Mouse (Mus musculus) stomach, embryonic 14.5 days (tissue): Measurements from ENCODE around the gene Foxo1. TPM values are rescaled to one million over a fixed set of nuclear protein-coding genes. Genes with fewer than 3 reads are reported as not detected.

ENCODE experiments used
- ATAC-seq: fragments of 200-750 bp; cut with Nextera tagmentation; 2 replicates; pipeline ENCODE4 v1.8.0; 2017; ENCODE audit warnings: low read depth, moderate TSS enrichment; ENCODE audit not compliant: insufficient number of reproducible peaks, insufficient read depth, low FRiP score
- H3K27ac ChIP-seq: fragments of 300-500 bp; sonication (generic); 2 replicates; pipeline ENCODE4 v1.5.1; 2014; ENCODE audit warnings: mild to moderate bottlenecking, low read length, moderate library complexity, mixed read lengths
- H3K27me3 ChIP-seq: fragments of 300-500 bp; sonication (generic); 2 replicates; pipeline ENCODE4 v1.6.1; 2014; ENCODE audit warnings: low read length, control low read depth, mixed read lengths; ENCODE audit not compliant: control insufficient read depth, insufficient read depth
- H3K36me3 ChIP-seq: fragments of 300-500 bp; sonication (generic); 2 replicates; pipeline ENCODE4 v1.6.1; 2014; ENCODE audit warnings: mild to moderate bottlenecking, control low read depth, low read length, moderate library complexity, mixed read lengths; ENCODE audit not compliant: control insufficient read depth, insufficient read depth
- H3K4me1 ChIP-seq: fragments of 300-500 bp; sonication (generic); 2 replicates; pipeline ENCODE4 v1.6.1; 2014; ENCODE audit warnings: low read length, control low read depth, mixed read lengths; ENCODE audit not compliant: control insufficient read depth, insufficient read depth
- H3K4me2 ChIP-seq: fragments of 300-500 bp; sonication (generic); replicated peaks from 2 replicates; pipeline ENCODE4 v1.6.1; 2014; ENCODE audit warnings: low read depth, low read length, control low read depth
- H3K4me3 ChIP-seq: fragments of 300-500 bp; sonication (generic); 2 replicates; pipeline ENCODE4 v1.5.1; 2014; ENCODE audit warnings: low read depth, low read length, control low read depth
- H3K9ac ChIP-seq: fragments of 300-500 bp; sonication (generic); replicated peaks from 2 replicates; pipeline ENCODE4 v1.6.1; 2014; ENCODE audit warnings: low read depth, mild to moderate bottlenecking, control low read depth, low read length, moderate library complexity, mixed read lengths
- H3K9me3 ChIP-seq: fragments of 300-500 bp; sonication (generic); 2 replicates; pipeline ENCODE4 v1.6.1; 2016; ENCODE audit warnings: low read depth, low read length, control low read depth; ENCODE audit not compliant: control insufficient read depth
- WGBS: fragments of 180-500 bp; shearing (Covaris S2); extraction: QIAGEN DNeasy Blood & Tissue Kit; methylation state at CpG from one replicate; pipeline ENCODE4 v1.1.7; 2014; 5-methylcytosine and 5-hydroxymethylcytosine counted together
- polyA plus RNA-seq: library from polyadenylated mRNA; unstranded; fragments of >200 nt; fragmentation: Nextera tagmentation; extraction: Ambion mirVana; gene quantifications from 2 replicates; pipeline ENCODE4 v1.2.1, GENCODE M21; 2014

Gene Foxo1
- polyA plus RNA-seq, 1 experiment from 2014 or later: 8.6 TPM

DNA sequence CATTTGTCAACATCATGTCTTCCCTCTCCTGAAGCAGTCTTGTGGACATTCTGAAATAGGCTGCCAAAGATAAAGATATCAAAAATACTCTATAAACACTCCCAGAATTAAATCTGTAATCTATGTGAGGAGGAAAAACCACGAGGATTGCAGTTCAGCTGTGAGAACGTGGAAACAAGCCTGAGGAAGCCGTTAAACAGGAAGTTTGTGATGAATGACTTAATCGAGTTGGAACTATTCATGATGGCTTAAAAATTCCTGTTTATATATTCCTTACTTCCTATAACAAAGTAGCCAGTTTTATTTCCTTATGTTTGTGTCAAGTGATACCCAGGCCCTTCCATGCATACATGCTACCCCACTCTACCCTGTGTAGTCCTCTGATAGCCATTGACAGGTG, 70.6 kb downstream of the Foxo1 start:
- no peak overlapping the region for H3K9ac ChIP-seq
- 31% methylated on average over 4 of the region's 4 CpGs for WGBS
- 0 out of 2 replicates have a peak overlapping the region, but pooled peaks have one; percentile 22 for H3K27ac ChIP-seq
- no peak overlapping the region for H3K4me3 ChIP-seq
- H3K36me3 ChIP-seq: no peaks in the 10 kb centered on the region
- no peak for ATAC-seq
- no peak overlapping the region for H3K4me2 ChIP-seq
- H3K27me3 ChIP-seq: no peaks in the 10 kb centered on the region
- no peaks in the 10 kb centered on the region for H3K9me3 ChIP-seq
- peaks cover 12% of the 10 kb centered on the region for H3K4me1 ChIP-seq

GRCm38 (mm10) chr3:52340336-52341034, 72.3 kb downstream of the Foxo1 start:
- Histone ChIP-seq H3K9me3 (no peaks in the 10 kb centered on the region), H3K27ac (no peak overlapping the region), H3K36me3 (peaks cover 3% of the 10 kb centered on the region; the same call in 1 of the 2 replicates), H3K4me3 (no peak overlapping the region), H3K27me3 (no peaks in the 10 kb centered on the region), H3K4me1 (peaks cover 12% of the 10 kb centered on the region), H3K9ac (no peak overlapping the region), H3K4me2 (no peak overlapping the region)
- ATAC-seq: no peak
- 69% methylated on average over 12 of the region's 12 CpGs for WGBS

DNA sequence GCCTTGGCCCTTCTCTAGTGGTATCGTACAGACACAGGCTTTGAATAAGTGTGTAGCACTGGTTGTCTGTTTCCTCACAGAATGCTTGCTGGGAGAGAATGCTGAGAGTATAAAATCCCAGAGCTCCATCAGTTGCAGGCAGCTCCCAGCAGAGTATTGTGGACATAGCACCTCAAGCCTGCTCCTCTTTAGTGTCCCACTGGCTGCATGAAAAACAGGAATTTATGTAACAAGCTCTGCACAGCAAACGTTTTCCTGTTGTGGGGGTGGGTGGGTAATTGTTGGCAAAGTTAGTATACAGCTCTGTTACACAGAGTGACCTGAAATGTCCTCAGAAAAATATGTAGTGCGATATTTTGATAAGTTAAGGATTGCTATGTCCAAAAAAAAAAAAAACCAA, 74.1 kb downstream of the Foxo1 start:
- 53% methylated on average over 3 of the region's 3 CpGs for WGBS
- Histone ChIP-seq H3K4me2 (no peak overlapping the region), H3K9ac (no peak overlapping the region), H3K9me3 (no peaks in the 10 kb centered on the region), H3K4me1 (peaks cover 12% of the 10 kb centered on the region), H3K4me3 (no peak overlapping the region), H3K27me3 (no peaks in the 10 kb centered on the region), H3K27ac (no peak overlapping the region), H3K36me3 (peaks cover 4% of the 10 kb centered on the region; the same call in 1 of the 2 replicates)
- ATAC-seq: no peak

DNA sequence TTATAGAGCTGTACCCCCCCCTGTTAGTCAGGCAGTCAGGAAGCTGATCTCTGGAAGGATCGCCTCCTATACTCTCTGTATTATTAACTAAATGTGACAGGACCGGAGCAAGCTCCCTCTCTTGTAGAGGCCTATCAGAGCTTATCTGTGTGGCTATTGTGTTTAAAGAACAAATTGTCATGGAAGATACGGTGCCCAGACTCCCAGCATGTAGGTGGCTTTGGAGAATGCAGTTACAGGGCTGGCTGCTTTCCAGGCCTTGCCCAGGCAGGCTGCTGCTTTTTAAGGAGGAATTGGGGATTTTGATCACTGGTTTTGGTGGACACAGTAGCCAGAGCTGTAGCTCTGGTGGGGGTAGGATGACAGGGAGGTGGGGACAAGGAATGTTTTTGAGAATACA, 74.7 kb downstream of the Foxo1 start:
- H3K36me3 ChIP-seq: peaks cover 4% of the 10 kb centered on the region; the same call in 1 of the 2 replicates
- no peak overlapping the region for H3K4me2 ChIP-seq
- no peak overlapping the region for H3K9ac ChIP-seq
- no peak for ATAC-seq
- no peaks in the 10 kb centered on the region for H3K27me3 ChIP-seq
- H3K27ac ChIP-seq: no peak overlapping the region
- H3K4me1 ChIP-seq: peaks cover 14% of the 10 kb centered on the region
- H3K4me3 ChIP-seq: no peak overlapping the region
- 37% methylated on average over 3 of the region's 3 CpGs for WGBS
- no peaks in the 10 kb centered on the region for H3K9me3 ChIP-seq

DNA sequence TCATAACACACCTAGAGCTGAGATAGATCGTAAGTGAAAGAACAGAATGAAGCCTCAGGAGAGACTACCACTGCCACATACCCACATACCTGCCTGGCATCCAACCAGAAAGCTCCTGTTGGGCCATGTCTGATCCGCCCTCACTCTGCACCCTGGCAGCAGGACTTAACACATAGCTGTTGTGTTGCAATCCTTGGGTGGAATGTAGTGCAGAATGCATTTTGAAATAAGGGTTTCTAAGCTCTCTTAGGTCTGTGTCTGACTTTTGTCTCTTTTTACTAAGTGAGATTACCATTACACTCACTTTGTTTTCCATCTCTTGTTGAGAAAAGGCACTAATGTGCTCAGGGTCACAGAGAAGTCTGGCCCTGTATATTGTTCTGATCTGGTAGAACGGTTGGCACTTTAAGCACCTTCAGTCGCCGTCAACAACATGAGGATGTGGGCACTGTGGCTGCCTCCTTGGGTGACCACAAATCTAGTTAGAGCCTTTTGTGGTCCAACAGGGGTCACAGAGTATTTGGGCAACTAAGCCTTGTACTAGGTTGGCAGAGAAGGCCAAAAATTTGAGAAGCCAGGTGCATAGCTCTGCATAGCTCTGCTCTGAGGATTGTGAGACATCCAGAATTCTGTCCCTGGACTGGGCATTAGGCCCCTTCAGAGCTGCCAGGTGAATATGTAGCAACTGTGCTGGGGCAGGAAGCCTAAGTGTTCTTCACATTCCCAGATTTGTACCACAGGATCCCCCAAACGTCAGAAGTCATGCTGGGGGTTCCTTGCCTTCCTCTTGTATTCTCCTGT, 75.3 kb downstream of the Foxo1 start:
- Histone ChIP-seq H3K4me3 (no peak overlapping the region), H3K9ac (no peak overlapping the region), H3K27ac (no peak overlapping the region), H3K4me2 (no peak overlapping the region), H3K4me1 (peaks cover 15% of the 10 kb centered on the region), H3K36me3 (peaks cover 4% of the 10 kb centered on the region; the same call in 1 of the 2 replicates), H3K27me3 (no peaks in the 10 kb centered on the region), H3K9me3 (no peaks in the 10 kb centered on the region)
- no peak for ATAC-seq
- 79% methylated on average over 6 of the region's 6 CpGs for WGBS

GRCm38 (mm10) chr3:52345881-52346280, 77.7 kb downstream of the Foxo1 start:
- H3K4me1 ChIP-seq: peaks cover 33% of the 10 kb centered on the region
- 97% methylated on average over 11 of the region's 11 CpGs for WGBS
- no peak for ATAC-seq

DNA sequence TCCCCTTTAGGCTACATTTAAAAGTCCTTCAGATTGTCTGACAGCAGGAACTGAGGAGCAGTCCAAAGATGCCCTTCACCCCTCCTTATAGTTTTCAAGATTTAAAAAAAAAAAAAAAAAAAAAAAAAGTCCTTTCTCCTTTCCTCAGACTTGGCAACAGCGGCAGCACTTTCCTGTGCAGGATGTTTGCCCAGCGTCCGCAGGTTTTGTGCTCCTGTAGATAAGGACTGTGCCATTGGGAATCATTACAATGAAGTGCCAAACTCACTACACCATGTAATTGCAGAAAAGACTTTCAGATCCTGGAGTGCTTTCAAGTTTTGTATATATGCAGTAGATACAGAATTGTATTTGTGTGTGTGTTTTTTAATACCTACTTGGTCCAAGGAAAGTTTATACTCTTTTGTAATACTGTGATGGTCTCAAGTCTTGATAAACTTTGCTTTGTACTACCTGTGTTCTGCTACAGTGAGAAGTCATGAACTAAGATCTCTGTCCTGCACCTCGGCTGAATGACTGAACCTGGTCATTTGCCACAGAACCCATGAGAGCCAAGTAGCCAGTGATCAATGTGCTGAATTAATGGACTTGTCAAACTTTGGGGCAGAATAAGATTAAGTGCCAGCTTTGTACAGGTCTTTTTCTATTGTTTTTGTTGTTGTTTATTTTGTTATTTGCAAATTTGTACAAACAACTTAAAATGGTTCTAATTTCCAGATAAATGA, 79.0 kb downstream of the Foxo1 start:
- WGBS: 52% methylated on average over 4 of the region's 4 CpGs
- Histone ChIP-seq H3K9ac (no peak overlapping the region), H3K36me3 (peaks cover 4% of the 10 kb centered on the region; the same call in 1 of the 2 replicates), H3K27ac (no peak overlapping the region), H3K4me2 (no peak overlapping the region), H3K27me3 (no peaks in the 10 kb centered on the region), H3K9me3 (no peaks in the 10 kb centered on the region), H3K4me1 (peaks cover 38% of the 10 kb centered on the region), H3K4me3 (no peak overlapping the region)
- ATAC-seq: no peak

More at GRCm38 (mm10) chr3:52345881-52346280, 77.7 kb downstream of the Foxo1 start:
- no peak overlapping the region for H3K4me3 ChIP-seq
- H3K27me3 ChIP-seq: no peaks in the 10 kb centered on the region
- H3K36me3 ChIP-seq: peaks cover 4% of the 10 kb centered on the region; the same call in 1 of the 2 replicates
- H3K9ac ChIP-seq: no peak overlapping the region
- H3K27ac ChIP-seq: no peak overlapping the region
- H3K9me3 ChIP-seq: no peaks in the 10 kb centered on the region
- H3K4me2 ChIP-seq: no peak overlapping the region

DNA sequence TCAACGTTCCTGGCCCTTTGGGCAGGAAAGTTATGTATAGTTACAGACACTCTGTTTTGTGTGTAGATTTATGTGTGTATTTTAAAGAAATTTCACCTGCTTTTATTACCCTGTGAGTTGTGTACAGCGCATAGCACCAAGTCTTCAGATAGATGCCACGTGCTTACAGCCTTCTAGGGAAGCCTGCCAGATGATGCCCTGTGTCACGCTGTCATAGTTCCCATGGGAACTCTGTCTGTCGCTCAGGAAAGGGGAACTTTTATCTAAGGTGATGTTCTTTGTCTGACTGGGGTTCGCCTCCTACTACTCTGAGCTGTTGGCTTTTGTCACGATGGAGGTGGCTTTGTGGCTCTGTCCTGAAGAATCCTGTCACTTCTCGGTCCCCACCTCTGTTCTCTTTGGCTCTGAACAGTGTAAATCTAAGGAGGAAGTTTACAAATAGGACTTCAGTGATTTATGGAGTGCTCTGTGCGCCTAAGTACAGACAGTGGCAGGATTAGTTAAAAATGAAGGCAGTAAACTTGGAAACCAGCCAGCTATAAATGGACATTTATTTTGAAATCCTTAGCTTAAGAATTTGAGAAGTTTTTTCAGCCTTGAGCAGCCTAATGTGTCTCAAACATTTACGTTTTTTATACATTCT, 80.0 kb downstream of the Foxo1 start:
- 25% methylated on average over 10 of the region's 10 CpGs for WGBS
- Histone ChIP-seq H3K4me3 (no peak overlapping the region), H3K4me2 (no peak overlapping the region), H3K4me1 (peaks cover 33% of the 10 kb centered on the region; the same call in 1 of the 2 replicates), H3K27me3 (no peaks in the 10 kb centered on the region), H3K27ac (no peak overlapping the region), H3K36me3 (peaks cover 4% of the 10 kb centered on the region; the same call in 1 of the 2 replicates), H3K9me3 (no peaks in the 10 kb centered on the region), H3K9ac (no peak overlapping the region)
- ATAC-seq: no peak
